Mouse (Mus musculus) lung, embryonic 14.5 days (tissue): ENCODE measurements around the gene Pkn3. TPM values are rescaled to one million over a fixed set of nuclear protein-coding genes. Genes with fewer than 3 reads are reported as not detected.

Experiments used
- ATAC-seq: fragments of 200-750 bp; cut with Nextera tagmentation; 2 replicates; pipeline ENCODE4 v1.8.0; 2017; ENCODE audit warnings: mild to moderate bottlenecking, moderate TSS enrichment, moderate library complexity; ENCODE audit not compliant: insufficient read depth
- DNase-seq: peaks from one replicate; pipeline ENCODE4 v3.0.0-alpha.2; 2015
- H3K27ac ChIP-seq: fragments of 300-500 bp; sonication (generic); 2 replicates; pipeline ENCODE4 v1.5.1; 2014; ENCODE audit warnings: low read depth, mild to moderate bottlenecking, moderate library complexity
- H3K27me3 ChIP-seq: fragments of 300-500 bp; sonication (generic); 2 replicates; pipeline ENCODE4 v1.6.1; 2014; ENCODE audit warnings: low read length, control low read depth; ENCODE audit not compliant: insufficient read depth
- H3K36me3 ChIP-seq: fragments of 300-500 bp; sonication (generic); 2 replicates; pipeline ENCODE4 v1.6.1; 2014; ENCODE audit warnings: control low read depth; ENCODE audit not compliant: insufficient read depth
- H3K4me1 ChIP-seq: fragments of 300-500 bp; sonication (generic); 2 replicates; pipeline ENCODE4 v1.6.1; 2014; ENCODE audit warnings: antibody characterized with exemption, control low read depth; ENCODE audit not compliant: insufficient read depth
- H3K4me2 ChIP-seq: fragments of 300-500 bp; sonication (generic); 2 replicates; pipeline ENCODE4 v1.6.1; 2014; ENCODE audit warnings: mild to moderate bottlenecking
- H3K4me3 ChIP-seq: fragments of 300-500 bp; sonication (generic); 2 replicates; pipeline ENCODE4 v1.5.1; 2014; ENCODE audit warnings: low read depth, low read length
- H3K9ac ChIP-seq: fragments of 300-500 bp; sonication (generic); 2 replicates; pipeline ENCODE4 v1.6.1; 2014
- H3K9me3 ChIP-seq: fragments of 300-500 bp; sonication (generic); 2 replicates; pipeline ENCODE4 v1.6.1; 2016; ENCODE audit warnings: low read depth, low read length, control low read depth
- CTCF ChIP-seq: IDR thresholded peaks from 2 replicates; pipeline ENCODE4 v1.5.1; 2016; ENCODE audit warnings: antibody characterized with exemption, low read depth
- WGBS: fragments of 180-500 bp; shearing (Covaris S2); extraction: QIAGEN DNeasy Blood & Tissue Kit; methylation state at CpG from one replicate; pipeline ENCODE4 v1.1.7; 2014; 5-methylcytosine and 5-hydroxymethylcytosine counted together
- polyA plus RNA-seq: library from polyadenylated mRNA; unstranded; fragments of >200 nt; fragmentation: Nextera tagmentation; extraction: Ambion mirVana; gene quantifications from 2 replicates; pipeline ENCODE4 v1.2.1, GENCODE M21; 2014

Pkn3 gene
- polyA plus RNA-seq, 1 experiment from 2014 or later: 9.5 TPM

DNA sequence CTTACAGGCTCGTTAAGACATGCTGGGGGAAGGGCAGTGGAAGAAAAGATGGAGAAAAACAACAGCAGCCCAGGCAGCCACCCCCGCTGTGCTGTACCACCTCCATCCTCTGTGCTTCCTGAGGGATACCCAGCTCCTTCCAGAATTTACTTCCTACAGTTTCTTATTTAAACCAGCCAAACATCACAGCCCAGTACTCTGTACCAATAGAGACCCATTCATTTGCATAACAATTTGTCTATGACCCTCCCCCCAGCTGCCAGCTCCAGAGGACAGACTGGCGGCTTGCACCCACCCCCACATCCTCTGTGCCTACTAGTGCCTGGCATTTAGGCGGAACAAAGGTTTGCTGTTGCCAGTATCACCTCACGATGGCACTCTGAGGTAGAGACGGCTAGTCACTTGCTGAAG is 42.2 kb downstream of the Pkn3 start:
- Histone ChIP-seq H3K4me2 (no peak overlapping the region), H3K27ac (no peak overlapping the region), H3K9me3 (no peaks in the 10 kb centered on the region), H3K4me1 (no peaks in the 10 kb centered on the region), H3K27me3 (no peaks in the 10 kb centered on the region), H3K9ac (no peak overlapping the region), H3K36me3 (no peaks in the 10 kb centered on the region), H3K4me3 (no peak overlapping the region)
- WGBS: 41% methylated on average over 6 of the region's 6 CpGs
- TF ChIP-seq CTCF: no peak
- DNase-seq: no peak
- ATAC-seq: no peak

DNA sequence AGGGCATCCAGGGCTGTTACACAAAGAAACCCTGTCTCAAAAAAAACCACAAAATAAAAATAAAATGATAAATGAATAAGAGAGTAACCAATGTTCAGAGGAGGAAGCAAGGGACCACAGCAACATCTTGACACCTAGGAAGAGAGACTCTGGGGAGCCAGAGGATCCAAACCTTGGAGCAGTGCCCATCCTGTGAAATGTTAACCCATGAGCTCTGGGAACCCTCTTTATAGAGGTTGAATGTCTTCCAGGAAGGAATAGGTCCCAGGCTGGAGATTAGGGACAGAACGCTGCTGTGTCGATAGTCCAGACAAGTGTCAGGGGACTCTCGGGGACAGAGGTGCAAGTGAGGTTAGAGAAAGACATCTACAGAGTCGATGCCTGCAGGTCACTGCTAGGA is 42.8 kb downstream of the Pkn3 start:
- Histone ChIP-seq H3K27ac (no peak overlapping the region), H3K27me3 (no peaks in the 10 kb centered on the region), H3K4me1 (no peaks in the 10 kb centered on the region), H3K36me3 (no peaks in the 10 kb centered on the region), H3K4me2 (no peak overlapping the region), H3K9me3 (no peaks in the 10 kb centered on the region), H3K9ac (no peak overlapping the region), H3K4me3 (no peak overlapping the region)
- WGBS: 83% methylated on average over 4 of the region's 4 CpGs
- no peak for ATAC-seq
- no peak for DNase-seq
- no peak for TF ChIP-seq CTCF

DNA sequence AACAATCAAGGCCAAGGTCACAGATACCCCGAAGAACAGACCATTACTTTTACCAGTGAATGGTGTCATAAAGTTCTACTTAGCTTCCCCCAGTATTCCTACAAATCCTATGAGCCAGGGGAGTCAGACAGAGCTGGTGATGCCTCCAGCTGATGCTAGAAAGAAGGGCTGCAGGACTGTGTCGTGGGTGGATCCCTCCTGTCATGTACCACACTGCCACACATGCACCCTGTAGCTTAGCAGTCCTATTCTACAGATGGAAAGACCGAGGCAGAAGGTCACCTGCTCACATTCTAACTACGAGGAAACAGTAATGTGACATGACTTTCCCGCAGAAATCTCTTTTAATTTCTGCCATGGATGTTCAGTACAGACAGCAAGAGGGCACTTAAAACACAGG is 45.3 kb downstream of the Pkn3 start:
- Histone ChIP-seq H3K4me1 (no peaks in the 10 kb centered on the region), H3K9me3 (no peaks in the 10 kb centered on the region), H3K4me2 (no peak overlapping the region; the same call in 1 of the 2 replicates), H3K4me3 (no peak overlapping the region), H3K9ac (no peak overlapping the region), H3K27ac (no peak overlapping the region), H3K36me3 (no peaks in the 10 kb centered on the region), H3K27me3 (no peaks in the 10 kb centered on the region)
- no peak for TF ChIP-seq CTCF
- WGBS: 77% methylated on average over 5 of the region's 5 CpGs
- ATAC-seq (no peak), DNase-seq (no peak)

DNA sequence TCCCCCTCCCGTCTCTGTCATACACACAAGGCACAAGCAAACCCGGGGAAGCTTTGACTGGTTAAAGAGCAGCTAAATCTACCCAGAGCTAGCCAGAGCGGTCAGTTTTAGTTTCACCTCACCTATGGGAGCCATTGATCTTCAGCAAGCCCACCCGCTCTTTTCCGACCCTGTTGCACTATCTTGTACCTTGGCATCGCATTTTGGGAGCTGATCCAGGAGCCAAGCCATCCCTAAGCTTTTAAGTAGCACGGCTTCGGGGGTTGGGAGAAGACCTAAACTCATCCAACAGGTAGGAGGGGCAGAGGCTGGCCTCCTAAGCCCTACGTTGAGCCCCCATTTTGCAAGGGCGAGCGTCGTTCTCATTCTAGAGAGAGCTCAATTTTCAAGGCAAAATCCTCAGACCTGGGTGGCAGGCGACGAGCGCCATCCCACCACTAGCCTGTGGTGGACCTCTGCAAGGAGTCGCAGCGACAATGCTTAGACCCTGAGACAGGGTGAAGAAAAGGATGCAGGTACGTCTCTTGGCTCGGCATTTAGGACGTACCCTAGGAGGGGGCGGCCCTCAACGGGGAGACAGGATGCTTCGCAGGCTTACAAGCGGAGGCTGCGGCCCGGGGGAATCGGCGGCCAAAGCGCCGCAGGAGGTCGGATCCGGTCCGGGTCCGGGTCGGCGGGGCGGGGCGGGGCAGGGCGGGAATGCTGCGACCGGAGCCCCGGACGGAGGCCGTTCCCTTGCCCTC is 46.4 kb downstream of the Pkn3 start:
- Histone ChIP-seq H3K4me3 (peak overlapping the region; percentile 79), H3K4me2 (peak overlapping the region; percentile 95), H3K4me1 (no peaks in the 10 kb centered on the region), H3K27ac (peak overlapping the region; percentile 87), H3K9ac (peak overlapping the region; percentile 90), H3K36me3 (no peaks in the 10 kb centered on the region), H3K9me3 (no peaks in the 10 kb centered on the region), H3K27me3 (no peaks in the 10 kb centered on the region)
- DNase-seq: no peak
- TF ChIP-seq CTCF: no peak
- 1% methylated on average over 43 of the region's 44 CpGs for WGBS
- peak; percentile 80 for ATAC-seq

DNA sequence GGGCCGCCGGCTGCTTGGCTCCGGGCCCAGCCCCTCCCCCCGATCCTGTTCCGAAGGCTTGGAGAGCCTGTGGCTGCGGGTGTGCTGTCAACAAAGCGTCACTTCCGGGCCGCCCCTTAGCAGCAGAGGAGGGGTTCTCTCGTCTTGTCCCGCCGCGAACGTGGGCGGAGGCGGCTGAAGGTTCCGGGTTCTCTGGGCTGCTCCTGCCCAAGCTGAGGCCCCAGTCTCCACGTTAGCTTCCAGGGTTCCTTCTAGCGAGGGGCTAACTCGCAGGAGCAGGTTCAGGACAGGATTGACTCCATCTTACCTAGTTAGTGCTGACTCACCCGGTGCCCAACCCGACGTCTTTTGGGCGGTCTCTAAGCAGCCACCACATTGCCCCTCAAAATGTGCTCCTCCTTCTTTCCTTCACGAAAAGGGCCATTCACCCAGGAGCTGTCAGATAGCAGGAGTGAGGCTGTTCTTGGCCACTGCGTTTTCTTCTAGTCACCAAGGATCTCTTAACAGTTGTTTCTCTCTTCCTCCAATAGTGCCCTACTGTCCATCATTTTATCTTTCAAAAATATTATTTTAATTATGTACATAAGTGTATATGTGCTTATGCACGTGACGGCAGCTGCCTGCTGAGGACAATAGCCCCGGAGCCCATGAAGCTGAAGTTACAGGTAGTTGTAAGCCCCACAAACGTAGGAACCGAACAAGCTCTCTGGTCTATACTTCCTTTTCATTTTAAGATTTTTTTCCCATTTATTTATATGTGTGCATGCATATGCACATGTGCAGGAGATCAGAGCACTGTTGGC is 47.2 kb downstream of the Pkn3 start, which contains the start of gene Zer1:
Zer1 (minus strand) TSS at position 114 of the 803 bp plus-strand sequence.
- DNase-seq (peak; percentile 97), ATAC-seq (peak; percentile 97)
- peak within 1 kb of the TSS; percentile 87 for H3K27ac ChIP-seq
- WGBS: 9% methylated on average over 31 of the region's 31 CpGs
- no peaks in the 10 kb centered on the region for H3K27me3 ChIP-seq
- no peaks in the 10 kb centered on the region for H3K4me1 ChIP-seq
- peak within 1 kb of the TSS; percentile 90 for H3K9ac ChIP-seq
- H3K9me3 ChIP-seq: no peaks in the 10 kb centered on the region
- H3K36me3 ChIP-seq: no peaks in the 10 kb centered on the region
- no peak for TF ChIP-seq CTCF
- H3K4me3 ChIP-seq: peak within 1 kb of the TSS; percentile 79
- H3K4me2 ChIP-seq: peak within 1 kb of the TSS; percentile 95

DNA sequence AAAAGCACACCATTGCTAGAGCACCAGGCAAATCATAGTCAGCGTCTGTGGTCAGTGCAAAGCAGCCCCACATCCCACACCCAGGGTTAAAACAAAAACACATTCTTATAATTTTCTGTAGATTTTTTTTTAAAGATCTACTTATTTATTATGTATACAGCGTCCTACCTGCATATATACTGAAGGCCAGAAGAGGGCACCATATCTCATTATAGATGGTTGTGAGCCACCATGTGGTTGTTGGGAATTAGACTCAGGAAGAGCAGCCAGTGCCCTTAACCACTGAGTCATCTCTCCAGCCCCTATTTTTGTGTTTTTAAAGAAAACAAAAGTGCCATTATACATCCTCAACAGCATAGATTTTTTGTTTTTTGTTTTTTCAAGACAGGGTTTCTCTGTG is 51.3 kb downstream of the Pkn3 start:
- H3K4me1 ChIP-seq: no peaks in the 10 kb centered on the region; the same call in 1 of the 2 replicates
- no peak for ATAC-seq
- WGBS: 39% methylated on average over 2 of the region's 2 CpGs
- no peaks in the 10 kb centered on the region for H3K9me3 ChIP-seq
- peak; percentile 76 for TF ChIP-seq CTCF
- H3K4me2 ChIP-seq: no peak overlapping the region
- no peaks in the 10 kb centered on the region for H3K36me3 ChIP-seq
- H3K4me3 ChIP-seq: no peak overlapping the region
- H3K27me3 ChIP-seq: no peaks in the 10 kb centered on the region
- H3K27ac ChIP-seq: no peak overlapping the region
- H3K9ac ChIP-seq: no peak overlapping the region
- DNase-seq: peak; percentile 83

DNA sequence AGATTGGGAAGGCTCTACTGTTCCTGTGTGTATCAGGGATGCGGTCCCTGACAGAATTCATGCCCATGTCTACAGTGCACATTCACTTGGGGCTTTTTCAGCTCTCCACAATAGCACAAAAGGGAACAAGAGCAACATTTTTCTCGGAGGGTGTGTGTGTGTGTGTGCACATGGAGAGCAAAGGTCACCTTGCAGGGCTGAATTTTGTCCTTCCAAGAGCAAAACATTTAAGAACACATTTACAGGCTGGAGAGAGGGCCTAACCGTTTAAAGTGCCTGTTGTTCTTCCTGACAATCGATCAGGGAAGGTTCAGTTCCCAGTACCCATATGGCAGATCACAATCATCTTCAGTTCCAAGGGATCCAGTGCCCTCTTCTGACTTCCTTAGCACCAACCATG is 52.7 kb downstream of the Pkn3 start:
- WGBS: 73% methylated on average over 4 of the region's 4 CpGs
- peaks cover 5% of the 10 kb centered on the region; the same call in 1 of the 2 replicates for H3K4me1 ChIP-seq
- H3K27ac ChIP-seq: no peak overlapping the region
- DNase-seq (no peak), ATAC-seq (no peak)
- H3K27me3 ChIP-seq: no peaks in the 10 kb centered on the region
- H3K9ac ChIP-seq: no peak overlapping the region
- no peak overlapping the region for H3K4me3 ChIP-seq
- H3K4me2 ChIP-seq: no peak overlapping the region
- TF ChIP-seq CTCF: no peak
- 0 out of 2 replicates have a peak, but pooled peaks cover 3% of the 10 kb centered on the region for H3K36me3 ChIP-seq
- no peaks in the 10 kb centered on the region for H3K9me3 ChIP-seq
